Mouse (Mus musculus) CH12.LX (cell line): Measurements from ENCODE around the gene Ezh1. TPM values are rescaled to one million over a fixed set of nuclear protein-coding genes. Genes with fewer than 3 reads are reported as not detected.

ENCODE experiments used
- DNase-seq: peaks from one replicate; pipeline ENCODE4 v3.0.0-alpha.2; 2013; ENCODE audit errors: extremely low read depth
- H3K27ac ChIP-seq: 2 replicates; pipeline ENCODE4 v1.5.1; 2012; ENCODE audit warnings: low read depth, mild to moderate bottlenecking, control low read depth, moderate library complexity; ENCODE audit not compliant: insufficient read depth
- H3K27me3 ChIP-seq: replicated peaks from 2 replicates; pipeline ENCODE3; 2012; ENCODE audit warnings: inconsistent platforms
- H3K36me3 ChIP-seq, 2 experiments: replicated peaks in 1 of 2; 2 replicates each; pipeline versions ENCODE3 to v1.6.1; 2012; ENCODE audit warnings: inconsistent platforms in 1 of 2, low read length in 1 of 2, mild to moderate bottlenecking in 1 of 2, mixed read lengths in 1 of 2, moderate library complexity in 1 of 2; ENCODE audit not compliant: control insufficient read depth in 1 of 2, insufficient read depth in 1 of 2
- H3K4me1 ChIP-seq, 2 experiments: 2 replicates each; pipeline ENCODE4 v1.6.1; 2012; ENCODE audit warnings: inconsistent platforms in 1 of 2, moderate library complexity in 1 of 2; ENCODE audit not compliant: insufficient read depth in 2 of 2, control insufficient read depth in 1 of 2
- H3K4me2 ChIP-seq: 2 replicates; pipeline ENCODE4 v1.6.1; 2012; ENCODE audit warnings: low read depth, mild to moderate bottlenecking, control low read depth; ENCODE audit not compliant: poor library complexity, insufficient read depth, severe bottlenecking
- H3K4me3 ChIP-seq, 3 experiments: fragments of 150-350 bp in 1 of 3; sonication (generic) in 1 of 3; replicated peaks in 1 of 3; 2 replicates each; pipeline versions ENCODE3 to v1.5.1; 2011 to 2012; ENCODE audit warnings: low read depth in 2 of 3, low read length in 2 of 3, mild to moderate bottlenecking in 2 of 3, moderate library complexity in 2 of 3, control low read depth in 1 of 3, improper control_type of control experiment in 1 of 3, inconsistent platforms in 1 of 3, mixed read lengths in 1 of 3; ENCODE audit not compliant: poor library complexity in 1 of 3
- H3K79me2 ChIP-seq: replicated peaks from 2 replicates; pipeline ENCODE4 v1.6.1; 2012; ENCODE audit warnings: mild to moderate bottlenecking, moderate library complexity; ENCODE audit not compliant: control insufficient read depth, poor library complexity, insufficient read depth, severe bottlenecking; ENCODE audit errors: extremely low read depth
- H3K9ac ChIP-seq: 2 replicates; pipeline ENCODE4 v1.6.1; 2012; ENCODE audit warnings: low read depth, mild to moderate bottlenecking, control low read depth, moderate library complexity; ENCODE audit not compliant: insufficient read depth
- H3K9me3 ChIP-seq: replicated peaks from 2 replicates; pipeline ENCODE3; 2012; ENCODE audit warnings: low read length, inconsistent platforms, mixed read lengths
- CHD1 ChIP-seq: IDR thresholded peaks from 2 replicates; pipeline ENCODE4 v1.6.1; 2012; ENCODE audit warnings: low read depth, low read length, improper control_type of control experiment, inconsistent platforms
- CHD2 ChIP-seq: IDR thresholded peaks from 2 replicates; pipeline ENCODE4 v1.6.1; 2011; ENCODE audit warnings: low read length, improper control_type of control experiment
- CTCF ChIP-seq, 2 experiments: IDR thresholded peaks in 1 of 2; conservative IDR thresholded peaks in 1 of 2; 2 replicates each; pipeline ENCODE4 v1.5.1; 2011 to 2012; ENCODE audit warnings: low read depth in 2 of 2, low read length in 2 of 2, improper control_type of control experiment in 1 of 2, inconsistent platforms in 1 of 2, mild to moderate bottlenecking in 1 of 2, moderate library complexity in 1 of 2
- ELF1 ChIP-seq: IDR thresholded peaks from 2 replicates; pipeline ENCODE4 v1.6.1; 2014; ENCODE audit warnings: low read depth, mild to moderate bottlenecking, inconsistent platforms, low read length, improper control_type of control experiment
- ETS1 ChIP-seq: conservative IDR thresholded peaks from 2 replicates; pipeline ENCODE4 v1.6.1; 2012; ENCODE audit warnings: low read depth, mild to moderate bottlenecking, inconsistent platforms, low read length, improper control_type of control experiment, moderate library complexity
- HCFC1 ChIP-seq: IDR thresholded peaks from 2 replicates; pipeline ENCODE4 v1.6.1; 2012; ENCODE audit warnings: low read depth, mild to moderate bottlenecking, inconsistent platforms, low read length, improper control_type of control experiment
- IRF4 ChIP-seq: IDR thresholded peaks from 2 replicates; pipeline ENCODE4 v1.6.1; 2014; ENCODE audit warnings: low read depth, mild to moderate bottlenecking, inconsistent platforms, low read length, improper control_type of control experiment
- JUND ChIP-seq: conservative IDR thresholded peaks from 2 replicates; pipeline ENCODE4 v1.6.1; 2011; ENCODE audit warnings: low read depth, low read length, improper control_type of control experiment
- KAT2A ChIP-seq: IDR thresholded peaks from 2 replicates; pipeline ENCODE4 v1.6.1; 2012; ENCODE audit warnings: low read length, improper control_type of control experiment, inconsistent platforms; ENCODE audit not compliant: insufficient replicate concordance
- MAFK ChIP-seq: IDR thresholded peaks from 2 replicates; pipeline ENCODE4 v1.6.1; 2011; ENCODE audit warnings: low read length, improper control_type of control experiment; ENCODE audit not compliant: insufficient replicate concordance
- MAX ChIP-seq: IDR thresholded peaks from 2 replicates; pipeline ENCODE4 v1.6.1; 2011; ENCODE audit warnings: low read length, improper control_type of control experiment
- MXI1 ChIP-seq: IDR thresholded peaks from 2 replicates; pipeline ENCODE4 v1.6.1; 2011; ENCODE audit warnings: mild to moderate bottlenecking, low read depth, low read length, improper control_type of control experiment
- PAX5 ChIP-seq: IDR thresholded peaks from 2 replicates; pipeline ENCODE4 v1.6.1; 2012; ENCODE audit warnings: low read length, inconsistent platforms, mixed read lengths
- POLR2A ChIP-seq: IDR thresholded peaks from 2 replicates; pipeline ENCODE4 v1.6.1; 2011; ENCODE audit warnings: low read depth, mild to moderate bottlenecking, improper control_type of control experiment, low read length
- POLR2AphosphoS2 ChIP-seq: IDR thresholded peaks from 2 replicates; pipeline ENCODE4 v1.6.1; 2011; ENCODE audit warnings: low read depth, low read length, improper control_type of control experiment
- SMC3 ChIP-seq: IDR thresholded peaks from 2 replicates; pipeline ENCODE4 v1.6.1; 2011; ENCODE audit warnings: low read depth, low read length, improper control_type of control experiment
- TBP ChIP-seq: conservative IDR thresholded peaks from 2 replicates; pipeline ENCODE4 v1.6.1; 2011; ENCODE audit warnings: low read depth, low read length, improper control_type of control experiment
- TCF12 ChIP-seq: IDR thresholded peaks from 2 replicates; pipeline ENCODE4 v1.6.1; 2014; ENCODE audit warnings: low read depth, mild to moderate bottlenecking, inconsistent platforms, low read length, improper control_type of control experiment
- USF1 ChIP-seq: IDR thresholded peaks from 2 replicates; pipeline ENCODE4 v1.6.1; 2014; ENCODE audit warnings: low read depth, mild to moderate bottlenecking, inconsistent platforms, low read length, improper control_type of control experiment
- USF2 ChIP-seq: conservative IDR thresholded peaks from 2 replicates; pipeline ENCODE4 v1.6.1; 2011; ENCODE audit warnings: low read depth, low read length, improper control_type of control experiment
- ZNF384 ChIP-seq: IDR thresholded peaks from 2 replicates; pipeline ENCODE4 v1.6.1; 2012; ENCODE audit warnings: low read depth, low read length, improper control_type of control experiment, inconsistent platforms
- dilution Hi-C: fragments of 300-500 bp; cut with MboI; formaldehyde crosslinking; loops from 2 replicates; pipeline ENCODE4 v1.14.3; 2020; ENCODE audit warnings: low sequenced_read_pairs; ENCODE audit not compliant: extremely low pct_unique_long_range_greater_than_20kb, extremely low pct_ligation_motif_present
- in situ Hi-C: fragments of 300-500 bp; cut with MboI; formaldehyde crosslinking; loops from 3 replicates; pipeline ENCODE4 v1.14.3; 2019; ENCODE audit warnings: low sequenced_read_pairs, low pct_ligation_motif_present, low pct_unique_long_range_greater_than_20kb, mixed read lengths
- polyA plus RNA-seq: library from polyadenylated mRNA; unstranded; fragments of >175 nt; gene quantifications from 2 replicates; pipeline ENCODE4 v1.2.1, GENCODE M21; 2012; ENCODE audit warnings: low read depth; ENCODE audit not compliant: insufficient read length
- total RNA-seq, 2 experiments: library from RNA; depleted of rRNA; stranded (reverse); fragments of 300-350 nt in 1 of 2; fragments of >200 nt in 1 of 2; gene quantifications; 2 replicates each; pipeline ENCODE4 v1.2.3; 2012 to 2014

The Ezh1 gene
- total and polyA plus RNA-seq, 3 experiments: 8.7 to 15.3 (median 12.1) TPM

DNA sequence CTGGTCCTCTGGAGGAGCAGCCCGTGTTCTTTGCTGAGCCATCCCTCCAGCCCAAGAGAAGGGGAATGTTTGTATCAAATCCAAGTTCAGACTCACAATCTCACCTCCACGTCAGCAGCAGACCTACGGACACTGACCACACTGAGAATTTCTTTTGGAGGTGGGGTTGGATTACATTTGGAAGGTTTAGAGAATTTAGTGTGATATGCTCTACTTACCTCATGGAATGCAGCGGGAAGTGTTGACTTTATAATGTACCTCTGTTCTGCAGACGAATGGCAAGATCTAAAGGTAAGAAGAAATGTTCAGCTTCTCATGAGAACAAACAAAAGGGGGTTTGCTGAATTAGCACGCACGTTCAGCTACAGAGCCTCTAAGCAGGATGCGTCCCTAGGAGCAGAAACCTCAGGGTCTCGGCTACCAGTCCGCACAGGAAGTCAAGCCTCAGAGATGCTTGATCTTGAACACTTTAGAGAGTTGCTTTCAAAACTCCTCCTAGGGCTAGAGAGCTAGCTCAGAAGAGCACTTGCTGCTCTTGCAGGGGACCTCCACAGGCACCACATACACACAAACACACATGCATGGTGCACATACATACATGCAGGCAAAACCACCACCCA lies 7.7 kb downstream of the Ezh1 start:
- H3K4me2 ChIP-seq: no peak overlapping the region
- no peaks in the 10 kb centered on the region for H3K27me3 ChIP-seq
- H3K27ac ChIP-seq: no peak overlapping the region
- dilution Hi-C loops: no loop called here
- H3K79me2 ChIP-seq: peaks cover 9% of the 10 kb centered on the region
- no peak overlapping the region for H3K4me3 ChIP-seq
- no peak for TF ChIP-seq CHD2
- TF ChIP-seq MAX: no peak
- TF ChIP-seq ELF1: no peak
- no peak for TF ChIP-seq PAX5
- TF ChIP-seq TCF12: no peak
- no peak for TF ChIP-seq ZNF384
- no peak for TF ChIP-seq MXI1
- TF ChIP-seq TBP: no peak
- TF ChIP-seq, all 38 proteins: peak for 0
- H3K9ac ChIP-seq: no peak overlapping the region
- H3K9me3 ChIP-seq: no peaks in the 10 kb centered on the region
- in situ Hi-C loops: loop anchor here (5.0 to 10.0 kb wide), 2 partner anchors 34 to 76 kb away; partner anchors contain the start of gene Vps25
- peaks cover 2 to 21% of the 10 kb centered on the region in 2 experiments; a peak in 3 of 4 replicates for H3K4me1 ChIP-seq
- peaks cover 22 to 58% of the 10 kb centered on the region in 2 experiments for H3K36me3 ChIP-seq
- no peak for DNase-seq

- Histone ChIP-seq H3K79me2 (peaks cover 5% of the 10 kb centered on the region), H3K36me3 (peaks cover 29 to 65% of the 10 kb centered on the region in 2 experiments), H3K27ac (no peak overlapping the region), H3K4me2 (no peak overlapping the region), H3K9ac (no peak overlapping the region), H3K4me1 (peaks cover 2 to 21% of the 10 kb centered on the region in 2 experiments; a peak in 3 of 4 replicates), H3K4me3 (no peak overlapping the region), H3K27me3 (no peaks in the 10 kb centered on the region), H3K9me3 (no peaks in the 10 kb centered on the region)
- no peak for DNase-seq
- dilution Hi-C loops (no loop called here), in situ Hi-C loops (loop anchor here (5.0 to 10.0 kb wide), 2 partner anchors 35 to 78 kb away; partner anchors contain the start of gene Vps25)
- TF ChIP-seq HCFC1 (no peak), ZNF384 (no peak), ETS1 (no peak), POLR2A (no peak), MAFK (no peak), MAX (no peak), ELF1 (no peak), CTCF (conservative IDR thresholded peaks at IDR 0.05 in 1 of 2, IDR thresholded peaks at IDR 0.05 in 1 of 2; ENCODE audit: low read depth in 2 of 2, low read length in 2 of 2) (no peak), JUND (no peak), CHD1 (no peak), IRF4 (no peak), PAX5 (no peak), KAT2A (no peak), USF1 (no peak), SMC3 (no peak), USF2 (no peak), POLR2AphosphoS2 (no peak)
Measured at GRCm38 (mm10) chr11:101216936-101217335, 9.3 kb downstream of the Ezh1 start.
